Mouse (Mus musculus): ENCODE measurements around the gene Pcid2. TPM values are rescaled to one million over a fixed set of nuclear protein-coding genes. Genes with fewer than 3 reads are reported as not detected.

Pcid2 gene
- polyA plus RNA-seq, 1 experiment from 2014 or later, result 51.5 TPM

Small RNA genes lying within 50 kb of the gene (microRNA-seq; reads per million reads assigned to microRNA genes)
- not detected for gene Mir7065

Other genes starting within 250 kb of the Pcid2 start
- 44.2 and 46.0 TPM in 2 replicates for gene Mcf2l, start 231.7 kb downstream of the Pcid2 start, polyA plus RNA-seq (2014; fragmentation: Nextera tagmentation; extraction: Ambion mirVana)
- gene F7, start 79.4 kb downstream of the Pcid2 start, polyA plus RNA-seq (2014; fragmentation: Nextera tagmentation; extraction: Ambion mirVana), result 0.07 and 0.14 TPM in 2 replicates
- 0.78 and 0.80 TPM in 2 replicates for gene F10, start 68.2 kb downstream of the Pcid2 start, polyA plus RNA-seq (2014; fragmentation: Nextera tagmentation; extraction: Ambion mirVana)
- 0.12 and 0.40 TPM in 2 replicates for gene Proz, start 44.5 kb downstream of the Pcid2 start, polyA plus RNA-seq (2014; fragmentation: Nextera tagmentation; extraction: Ambion mirVana)
- 89.7 and 90.1 TPM in 2 replicates for gene Cul4a, start 162 bp upstream of the Pcid2 start, polyA plus RNA-seq (2014; fragmentation: Nextera tagmentation; extraction: Ambion mirVana)
- gene Lamp1, start 53.7 kb upstream of the Pcid2 start, polyA plus RNA-seq (2014; fragmentation: Nextera tagmentation; extraction: Ambion mirVana), result 274 and 282 TPM in 2 replicates
- gene Grtp1, start 95.2 kb upstream of the Pcid2 start, polyA plus RNA-seq (2014; fragmentation: Nextera tagmentation; extraction: Ambion mirVana), result 20.9 and 22.0 TPM in 2 replicates
- gene Adprhl1, start 148.7 kb upstream of the Pcid2 start, polyA plus RNA-seq (2014; fragmentation: Nextera tagmentation; extraction: Ambion mirVana), result not detected in 2 replicates
- gene Dcun1d2, start 182.7 kb upstream of the Pcid2 start, polyA plus RNA-seq (2014; fragmentation: Nextera tagmentation; extraction: Ambion mirVana), result 31.0 and 33.0 TPM in 2 replicates
- gene Tmco3, start 182.7 kb upstream of the Pcid2 start, polyA plus RNA-seq (2014; fragmentation: Nextera tagmentation; extraction: Ambion mirVana), result 29.9 and 31.2 TPM in 2 replicates
- 215 and 223 TPM in 2 replicates for gene Tfdp1, start 233.3 kb upstream of the Pcid2 start, polyA plus RNA-seq (2014; fragmentation: Nextera tagmentation; extraction: Ambion mirVana)

Measured in midbrain, embryonic 11.5 days (tissue).